Mouse (Mus musculus) MEL (cell line): ENCODE data around the gene Tmem161a. TPM values are rescaled to one million over a fixed set of nuclear protein-coding genes. Genes with fewer than 3 reads are reported as not detected.
A peak's percentile ranks its signal among the peaks of the same experiment; 100 is the strongest.

ENCODE experiments used
- DNase-seq: peaks from one replicate; pipeline ENCODE4 v3.0.0; 2011; ENCODE audit warnings: low read depth, low spot score
- H3K27ac ChIP-seq: 2 replicates; pipeline ENCODE4 v1.5.1; 2012; ENCODE audit warnings: low read depth, mild to moderate bottlenecking, control low read depth, low read length, moderate library complexity; ENCODE audit not compliant: control insufficient read depth
- H3K27me3 ChIP-seq, 2 experiments: fragments of 150-350 bp in 1 of 2; sonication (generic) in 1 of 2; 2 replicates each; pipeline ENCODE4 v1.6.1; 2012; ENCODE audit warnings: low read length in 2 of 2, mild to moderate bottlenecking in 2 of 2, improper control_type of control experiment in 1 of 2, moderate library complexity in 1 of 2; ENCODE audit not compliant: insufficient read depth in 2 of 2, control insufficient read depth in 1 of 2
- H3K36me3 ChIP-seq, 2 experiments: 2 replicates each; pipeline ENCODE4 v1.6.1; 2012 to 2014; ENCODE audit warnings: low read length in 2 of 2, improper control_type of control experiment in 1 of 2, inconsistent platforms in 1 of 2, mild to moderate bottlenecking in 1 of 2; ENCODE audit not compliant: insufficient read depth in 2 of 2, control insufficient read depth in 1 of 2
- H3K4me1 ChIP-seq, 2 experiments: fragments of 150-350 bp in 1 of 2; sonication (generic) in 1 of 2; 2 replicates each; pipeline ENCODE4 v1.6.1; 2012; ENCODE audit warnings: low read length in 2 of 2, improper control_type of control experiment in 1 of 2, mild to moderate bottlenecking in 1 of 2; ENCODE audit not compliant: insufficient read depth in 2 of 2, control insufficient read depth in 1 of 2
- H3K4me3 ChIP-seq, 2 experiments: fragments of 150-350 bp in 1 of 2; sonication (generic) in 1 of 2; 2 replicates each; pipeline ENCODE4 v1.5.1; 2012; ENCODE audit warnings: low read depth in 2 of 2, low read length in 2 of 2, mild to moderate bottlenecking in 2 of 2, moderate library complexity in 2 of 2, control low read depth in 1 of 2, improper control_type of control experiment in 1 of 2; ENCODE audit not compliant: control insufficient read depth in 1 of 2, insufficient read depth in 1 of 2
- H3K79me2 ChIP-seq: 2 replicates; pipeline ENCODE4 v1.6.1; 2012; ENCODE audit warnings: mild to moderate bottlenecking, low read length, moderate library complexity; ENCODE audit not compliant: control insufficient read depth, poor library complexity, insufficient read depth
- H3K9ac ChIP-seq: 2 replicates; pipeline ENCODE4 v1.6.1; 2012; ENCODE audit warnings: low read depth, mild to moderate bottlenecking, control low read depth, low read length, moderate library complexity; ENCODE audit not compliant: control insufficient read depth, poor library complexity, severe bottlenecking
- H3K9me3 ChIP-seq: fragments of 150-350 bp; sonication (generic); replicated peaks from 2 replicates; pipeline ENCODE4 v1.6.1; 2012; ENCODE audit warnings: mild to moderate bottlenecking, low read length, improper control_type of control experiment, moderate library complexity; ENCODE audit not compliant: insufficient read depth
- CTCF ChIP-seq, 3 experiments: IDR thresholded peaks in 2 of 3; conservative IDR thresholded peaks in 1 of 3; 2 replicates each; pipeline ENCODE4 v1.5.1; 2011 to 2012; ENCODE audit warnings: low read length in 3 of 3, low read depth in 2 of 3, mild to moderate bottlenecking in 2 of 3, improper control_type of control experiment in 1 of 3, inconsistent platforms in 1 of 3, mixed read lengths in 1 of 3, moderate library complexity in 1 of 3; ENCODE audit not compliant: control insufficient read depth in 1 of 3, insufficient read depth in 1 of 3, poor library complexity in 1 of 3, severe bottlenecking in 1 of 3
- EP300 ChIP-seq, 2 experiments: IDR thresholded peaks; 2 replicates each; pipeline ENCODE4 v1.6.1; 2011; ENCODE audit warnings: improper control_type of control experiment in 2 of 2, low read length in 2 of 2, low read depth in 1 of 2, mild to moderate bottlenecking in 1 of 2
- GABPA ChIP-seq: IDR thresholded peaks from 2 replicates; pipeline ENCODE4 v1.6.1; 2012; ENCODE audit warnings: low read depth, mild to moderate bottlenecking, inconsistent platforms, low read length, improper control_type of control experiment, moderate library complexity
- MAFK ChIP-seq: IDR thresholded peaks from 2 replicates; pipeline ENCODE4 v1.6.1; 2011; ENCODE audit warnings: low read depth, mild to moderate bottlenecking, low read length, improper control_type of control experiment, borderline replicate concordance
- MAZ ChIP-seq: IDR thresholded peaks from 2 replicates; pipeline ENCODE4 v1.6.1; 2012; ENCODE audit warnings: low read depth, mild to moderate bottlenecking, inconsistent platforms, low read length, improper control_type of control experiment
- MEF2A ChIP-seq: IDR thresholded peaks from 2 replicates; pipeline ENCODE4 v1.6.1; 2014; ENCODE audit warnings: low read depth, mild to moderate bottlenecking, inconsistent platforms, low read length, improper control_type of control experiment; ENCODE audit not compliant: poor library complexity, insufficient replicate concordance, severe bottlenecking; ENCODE audit errors: extremely low read depth
- MYC ChIP-seq: IDR thresholded peaks from 2 replicates; pipeline ENCODE4 v1.6.1; 2011; ENCODE audit warnings: low read depth, mild to moderate bottlenecking, low read length, improper control_type of control experiment, moderate library complexity
- POLR2A ChIP-seq, 2 experiments: IDR thresholded peaks; 2 replicates each; pipeline ENCODE4 v1.6.1; 2011 to 2012; ENCODE audit warnings: low read length in 2 of 2, mild to moderate bottlenecking in 2 of 2, control low read depth in 1 of 2, improper control_type of control experiment in 1 of 2, low read depth in 1 of 2, moderate library complexity in 1 of 2; ENCODE audit not compliant: control insufficient read depth in 1 of 2, insufficient read depth in 1 of 2, poor library complexity in 1 of 2
- POLR2AphosphoS2 ChIP-seq: IDR thresholded peaks from 2 replicates; pipeline ENCODE4 v1.6.1; 2011; ENCODE audit warnings: low read length, improper control_type of control experiment
- RAD21 ChIP-seq: IDR thresholded peaks from 2 replicates; pipeline ENCODE4 v1.6.1; 2011; ENCODE audit warnings: mild to moderate bottlenecking, low read depth, low read length, improper control_type of control experiment
- SMC3 ChIP-seq: IDR thresholded peaks from 2 replicates; pipeline ENCODE4 v1.6.1; 2011; ENCODE audit warnings: low read depth, low read length, improper control_type of control experiment
- TAL1 ChIP-seq: IDR thresholded peaks from 2 replicates; pipeline ENCODE4 v1.6.1; 2012; ENCODE audit warnings: mild to moderate bottlenecking, inconsistent platforms, low read length, moderate library complexity, mixed read lengths
- TCF12 ChIP-seq: IDR thresholded peaks from 2 replicates; pipeline ENCODE4 v1.6.1; 2014; ENCODE audit warnings: low read depth, mild to moderate bottlenecking, inconsistent platforms, low read length, improper control_type of control experiment, moderate library complexity
- USF1 ChIP-seq: IDR thresholded peaks from 2 replicates; pipeline ENCODE4 v1.6.1; 2014; ENCODE audit warnings: low read depth, mild to moderate bottlenecking, inconsistent platforms, low read length, improper control_type of control experiment, moderate library complexity
- USF2 ChIP-seq, 2 experiments: IDR thresholded peaks; 2 replicates each; pipeline ENCODE4 v1.6.1; 2011 to 2012; ENCODE audit warnings: improper control_type of control experiment in 2 of 2, low read length in 2 of 2, borderline replicate concordance in 1 of 2, inconsistent platforms in 1 of 2, low read depth in 1 of 2, mild to moderate bottlenecking in 1 of 2; ENCODE audit not compliant: insufficient read depth in 1 of 2
- ZC3H11A ChIP-seq: IDR thresholded peaks from 2 replicates; pipeline ENCODE4 v1.6.1; 2012; ENCODE audit warnings: low read depth, mild to moderate bottlenecking, inconsistent platforms, low read length, improper control_type of control experiment
- ZKSCAN1 ChIP-seq: IDR thresholded peaks from 2 replicates; pipeline ENCODE4 v1.6.1; 2012; ENCODE audit warnings: low read depth, mild to moderate bottlenecking, inconsistent platforms, low read length, improper control_type of control experiment, moderate library complexity
- ZNF384 ChIP-seq: IDR thresholded peaks from 2 replicates; pipeline ENCODE4 v1.6.1; 2012; ENCODE audit warnings: low read depth, mild to moderate bottlenecking, inconsistent platforms, low read length, improper control_type of control experiment
- polyA plus RNA-seq, 2 experiments: library from polyadenylated mRNA; stranded (reverse) in 1 of 2; unstranded in 1 of 2; fragments of >175 nt in 1 of 2; fragments of >200 nt in 1 of 2; gene quantifications; 2 replicates each; pipeline versions ENCODE4 v1.2.1 to v1.2.4; 2012; ENCODE audit warnings: low replicate concordance in 2 of 2, low read depth in 1 of 2; ENCODE audit not compliant: insufficient read length in 2 of 2, insufficient read depth in 1 of 2, missing spikeins in 1 of 2
- total RNA-seq: library from RNA; depleted of rRNA; stranded (reverse); fragments of 300-350 nt; gene quantifications from 2 replicates; pipeline ENCODE4 v1.2.3, GENCODE M21; 2012

Gene Tmem161a
- total and polyA plus RNA-seq, 3 experiments, result 50.7 to 51.4 TPM; not detected in 1

- peak; percentile 70 for DNase-seq
- Histone ChIP-seq H3K4me3 (no peak overlapping the region; a peak in 1 of 4 replicates), H3K4me1 (peaks cover 0 to 7% of the 10 kb centered on the region in 2 experiments; a peak in 2 of 4 replicates), H3K27me3 (no peaks in the 10 kb centered on the region), H3K36me3 (0 out of 4 replicates have a peak, but pooled peaks cover 0 to under 1% of the 10 kb centered on the region in 2 experiments), H3K27ac (no peak overlapping the region), H3K9me3 (no peaks in the 10 kb centered on the region), H3K9ac (0 out of 2 replicates have a peak overlapping the region, but pooled peaks have one; percentile 47), H3K79me2 (no peaks in the 10 kb centered on the region)
- TF ChIP-seq RAD21, result peak; percentile 76
- TF ChIP-seq SMC3, result peak; percentile 78
- peak; percentile 84; the same call in 1 of the 2 replicates for TF ChIP-seq MAZ
- TF ChIP-seq ZC3H11A, result peak; percentile 58
- TF ChIP-seq USF1, result no peak
- peak; percentile 83 to 86 (median 84) for TF ChIP-seq CTCF (IDR thresholded peaks at IDR 0.05 in 2 of 3, conservative IDR thresholded peaks at IDR 0.05 in 1 of 3; ENCODE audit: control insufficient read depth in 1 of 3, insufficient read depth in 1 of 3, low read depth in 2 of 3, low read length in 3 of 3, poor library complexity in 1 of 3, severe bottlenecking in 1 of 3)
- TF ChIP-seq EP300 (IDR thresholded peaks at IDR 0.05; ENCODE audit: low read depth in 1 of 2, low read length in 2 of 2), result no peak
- no peak for TF ChIP-seq USF2 (IDR thresholded peaks at IDR 0.05; ENCODE audit: borderline replicate concordance in 1 of 2, insufficient read depth in 1 of 2, low read depth in 1 of 2, low read length in 2 of 2)
- no peak for TF ChIP-seq ZKSCAN1
- no peak for TF ChIP-seq MYC
- TF ChIP-seq MEF2A, result no peak
- TF ChIP-seq TCF12, result no peak
These were observed 5.5 kb upstream of the Tmem161a start for GRCm38 (mm10) chr8:70166504-70167110.

- Histone ChIP-seq H3K9me3 (no peaks in the 10 kb centered on the region), H3K4me1 (peaks cover 7 to 19% of the 10 kb centered on the region in 2 experiments), H3K79me2 (peaks cover 10% of the 10 kb centered on the region), H3K27me3 (no peaks in the 10 kb centered on the region), H3K36me3 (peaks cover 0 to 10% of the 10 kb centered on the region in 2 experiments; a peak in 2 of 4 replicates), H3K9ac (no peak overlapping the region), H3K4me3 (no peak overlapping the region), H3K27ac (no peak overlapping the region)
- DNase-seq, result no peak
- TF ChIP-seq GABPA (no peak), TAL1 (no peak), POLR2A (IDR thresholded peaks at IDR 0.05; ENCODE audit: control insufficient read depth in 1 of 2, insufficient read depth in 1 of 2, low read depth in 1 of 2, low read length in 2 of 2, poor library complexity in 1 of 2) (no peak), ZKSCAN1 (no peak), MAFK (no peak), CTCF (IDR thresholded peaks at IDR 0.05 in 2 of 3, conservative IDR thresholded peaks at IDR 0.05 in 1 of 3; ENCODE audit: control insufficient read depth in 1 of 3, insufficient read depth in 1 of 3, low read depth in 2 of 3, low read length in 3 of 3, poor library complexity in 1 of 3, severe bottlenecking in 1 of 3) (no peak), POLR2AphosphoS2 (no peak), ZNF384 (no peak)
These were observed 2.0 kb upstream of the Tmem161a start for GRCm38 (mm10) chr8:70170116-70170515.
